Mouse (Mus musculus) mouse trophoblast stem cell (cell line): ENCODE measurements around the gene Flot2.
"Not testable (repeated sequence)": the region's sequence is repeated elsewhere in the genome, so short reads cannot be mapped to it uniquely, and the experiment has no call there.

Experiments used
- in situ Hi-C, 2 experiments: fragments of 300-500 bp; cut with MseI, MboI; formaldehyde crosslinking; loops; 2 replicates in 1 of 2; 3 replicates in 1 of 2; pipeline ENCODE4 v1.15.1; 2025

Flot2 gene

DNA sequence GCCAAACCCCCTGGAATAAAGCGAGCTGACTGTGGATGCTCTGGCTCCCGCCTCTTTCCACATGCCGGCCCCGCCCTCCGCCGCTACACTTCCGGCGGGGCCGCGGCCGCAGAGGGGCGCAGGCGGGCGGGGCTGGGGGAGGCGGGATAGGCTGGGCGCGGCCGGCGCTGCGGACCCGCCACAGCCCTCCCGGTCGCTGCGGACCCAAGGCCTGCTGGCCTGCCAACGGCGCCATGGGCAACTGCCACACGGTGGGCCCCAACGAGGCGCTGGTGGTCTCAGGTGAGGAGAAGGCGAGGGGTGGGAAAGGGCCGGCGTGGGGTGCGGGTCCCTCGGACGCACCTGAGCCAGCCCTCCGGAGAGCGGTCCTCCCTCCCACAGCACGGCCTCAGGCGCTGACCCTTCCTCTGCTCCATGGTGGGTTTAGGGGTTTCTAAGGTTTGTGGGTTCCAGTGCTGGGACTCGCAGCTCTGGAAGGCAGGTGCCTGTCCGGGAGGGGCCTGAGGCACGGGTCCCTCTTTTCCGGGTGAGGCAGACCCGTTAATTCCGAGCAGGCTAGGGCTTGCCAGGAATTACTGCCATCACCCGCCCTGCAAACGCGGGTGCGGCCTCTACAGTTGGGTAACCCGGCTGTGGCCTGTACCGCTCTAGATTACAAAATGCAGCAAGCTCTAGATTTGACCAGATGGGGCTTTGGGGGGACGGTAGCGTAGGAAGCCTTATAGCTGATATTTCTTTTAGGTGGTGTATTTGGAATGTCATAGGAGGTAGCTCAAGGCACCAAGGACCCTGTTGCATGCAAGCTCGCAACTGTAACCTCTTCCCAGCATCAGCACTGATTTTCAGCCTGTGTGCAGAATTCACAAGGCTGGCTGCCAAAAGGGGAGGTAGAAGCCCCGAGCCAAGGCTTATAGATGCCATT, at the start of gene Flot2:
Gene Flot2, plus strand, starts transcription at position 101 of the 922 bp plus-strand sequence.
- in situ Hi-C loops, result no loop called here

GRCm38 (mm10) chr11:77989071-77989690, 48.5 kb upstream of the Flot2 start:
- in situ Hi-C loops, result no loop called here

- in situ Hi-C loops, result no loop called here
Measured at GRCm38 (mm10) chr11:77995556-77995955, 42.2 kb upstream of the Flot2 start.

GRCm38 (mm10) chr11:78006446-78006845, 31.3 kb upstream of the Flot2 start:
- in situ Hi-C loops, result no loop called here

GRCm38 (mm10) chr11:78019676-78020075, 18.1 kb upstream of the Flot2 start:
- in situ Hi-C loops, result no loop called here

DNA sequence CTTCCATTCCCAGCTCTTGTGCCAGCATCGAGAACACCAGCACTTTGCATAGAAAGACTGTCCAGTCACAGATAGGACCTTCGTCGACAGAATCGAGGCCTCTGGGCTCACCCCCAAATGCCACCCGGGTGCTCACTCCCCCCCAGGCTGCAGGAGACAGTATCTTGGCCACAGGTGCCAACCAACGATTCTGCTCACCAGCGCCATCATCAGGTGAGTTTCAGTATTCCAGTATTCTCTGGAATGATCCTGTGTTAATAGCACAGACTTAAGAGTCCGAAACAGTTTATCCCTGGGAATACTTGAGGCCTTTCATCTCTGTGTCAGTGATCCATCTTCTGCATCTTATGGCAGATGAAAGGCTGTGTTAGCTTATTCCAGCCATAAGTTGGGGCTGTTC, 14.1 kb upstream of the Flot2 start:
- in situ Hi-C loops, result no loop called here

DNA sequence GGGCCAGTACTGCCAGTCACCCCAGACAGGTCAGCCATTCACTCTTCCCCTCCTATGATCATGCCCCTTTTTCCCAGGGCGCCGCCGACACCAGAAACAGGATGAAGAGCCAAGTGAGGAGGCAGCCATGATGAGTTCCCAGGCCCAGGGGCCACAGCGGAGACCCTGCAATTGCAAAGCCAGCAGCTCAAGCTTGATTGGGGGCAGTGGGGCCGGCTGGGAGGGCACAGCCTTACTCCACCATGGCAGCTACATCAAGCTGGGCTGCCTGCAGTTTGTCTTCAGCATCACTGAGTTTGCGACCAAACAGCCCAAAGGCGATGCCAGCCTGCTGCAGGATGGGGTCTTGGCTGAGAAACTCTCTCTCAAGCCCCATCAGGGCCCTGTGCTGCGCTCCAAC, 8.5 kb upstream of the Flot2 start:
- in situ Hi-C loops, result no loop called here

DNA sequence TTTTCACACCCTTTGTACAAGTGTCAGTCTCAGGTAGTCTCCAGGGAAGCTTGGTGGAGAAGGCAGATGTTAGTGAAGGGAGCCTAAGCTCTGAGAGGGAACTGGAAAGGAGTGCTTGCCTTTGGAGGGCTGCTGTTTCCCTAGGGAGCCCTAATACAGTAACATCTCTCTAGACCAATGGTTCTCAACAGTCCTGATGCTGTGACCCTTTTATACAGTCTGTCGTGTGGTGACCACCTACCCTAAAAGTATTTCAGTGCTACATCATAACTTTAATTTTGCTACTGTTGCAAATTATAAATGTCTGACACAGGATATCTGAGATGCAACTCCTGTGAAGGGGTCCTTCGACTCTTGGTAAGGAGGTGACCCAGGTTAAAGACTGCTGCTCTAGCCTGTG, 7.1 kb upstream of the Flot2 start:
- in situ Hi-C loops, result no loop called here

DNA sequence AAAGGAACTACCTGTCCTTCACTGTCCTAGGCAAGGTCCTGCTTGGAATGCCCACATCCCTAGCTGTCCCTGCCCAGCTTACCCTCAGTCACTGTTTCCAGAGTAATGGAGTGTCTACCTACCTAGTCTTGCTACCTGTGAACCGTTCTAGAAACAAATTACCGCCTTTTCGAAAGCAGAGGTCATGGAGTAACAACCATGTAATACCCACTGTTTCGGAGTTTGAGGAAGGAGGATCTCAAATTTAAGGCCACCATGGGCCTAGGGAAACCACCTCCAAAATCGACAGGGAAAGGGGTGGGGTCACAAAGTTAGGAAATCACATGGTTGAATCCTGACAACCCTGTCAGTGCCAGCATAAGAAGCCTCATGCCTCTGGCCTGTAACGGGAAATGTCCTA, 6.3 kb upstream of the Flot2 start:
- in situ Hi-C loops, result no loop called here

DNA sequence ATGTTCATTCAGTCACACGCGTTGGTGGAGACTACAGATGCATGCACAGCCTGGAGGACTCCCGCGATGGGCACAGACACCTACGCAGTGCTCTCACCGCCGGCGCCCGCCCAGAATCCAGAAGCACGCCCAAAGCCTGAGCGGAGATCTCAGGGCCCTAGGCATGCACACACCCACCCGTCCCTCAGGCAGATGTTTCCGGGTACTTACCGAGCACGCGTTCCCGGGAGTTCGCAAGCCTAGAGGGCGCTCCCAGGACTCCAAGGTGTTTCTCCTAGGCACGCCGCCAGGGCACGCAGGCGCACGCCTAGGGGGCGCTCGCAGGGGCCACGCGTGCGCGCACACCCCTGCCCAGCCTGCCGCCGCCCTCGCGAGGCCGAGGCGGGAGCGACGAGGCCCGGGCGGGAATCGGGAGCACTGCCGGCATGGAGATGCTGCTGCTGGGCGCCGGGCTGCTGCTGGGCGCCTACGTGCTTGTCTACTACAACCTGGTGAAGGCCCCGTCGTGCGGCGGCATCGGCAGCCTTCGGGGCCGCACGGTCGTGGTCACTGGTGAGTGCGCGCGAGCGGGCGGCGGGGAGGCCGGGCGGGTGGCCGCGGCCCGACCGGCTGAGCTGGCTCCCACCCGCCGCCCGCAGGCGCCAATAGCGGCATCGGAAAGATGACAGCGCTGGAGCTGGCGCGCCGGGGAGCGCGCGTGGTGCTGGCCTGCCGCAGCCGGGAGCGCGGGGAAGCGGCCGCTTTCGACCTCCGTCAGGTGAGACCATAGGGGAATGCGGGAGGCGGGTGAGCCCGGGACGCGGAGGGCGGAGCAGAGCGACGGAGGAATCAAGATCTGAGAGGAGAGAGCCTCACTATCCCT, 5.6 kb upstream of the Flot2 start, which contains the start of gene Dhrs13:
Gene Dhrs13, plus strand, starts transcription at position 334 of the 862 bp plus-strand sequence.
- in situ Hi-C loops, result no loop called here

DNA sequence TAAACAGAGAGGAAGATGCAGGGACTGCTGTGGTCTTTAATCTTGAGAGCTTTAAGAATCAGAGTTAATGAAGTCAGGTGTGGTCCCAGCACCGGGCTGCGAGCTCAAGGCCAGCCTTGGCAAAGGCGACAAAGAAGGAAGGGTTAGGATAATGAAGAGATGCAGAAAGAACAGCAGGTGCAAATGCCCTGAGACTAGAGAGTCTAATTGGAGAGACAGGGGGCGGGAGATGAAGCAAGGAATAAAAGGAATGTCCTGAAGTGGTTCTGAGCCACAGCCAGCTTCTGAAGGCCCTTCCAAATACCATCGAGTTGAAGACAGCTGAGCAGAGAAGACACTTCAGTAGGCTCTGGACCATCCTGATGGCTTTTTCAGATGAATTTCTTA, 4.9 kb upstream of the Flot2 start:
- in situ Hi-C loops, result no loop called here

GRCm38 (mm10) chr11:78033931-78034617, 3.7 kb upstream of the Flot2 start:
- in situ Hi-C loops, result no loop called here

DNA sequence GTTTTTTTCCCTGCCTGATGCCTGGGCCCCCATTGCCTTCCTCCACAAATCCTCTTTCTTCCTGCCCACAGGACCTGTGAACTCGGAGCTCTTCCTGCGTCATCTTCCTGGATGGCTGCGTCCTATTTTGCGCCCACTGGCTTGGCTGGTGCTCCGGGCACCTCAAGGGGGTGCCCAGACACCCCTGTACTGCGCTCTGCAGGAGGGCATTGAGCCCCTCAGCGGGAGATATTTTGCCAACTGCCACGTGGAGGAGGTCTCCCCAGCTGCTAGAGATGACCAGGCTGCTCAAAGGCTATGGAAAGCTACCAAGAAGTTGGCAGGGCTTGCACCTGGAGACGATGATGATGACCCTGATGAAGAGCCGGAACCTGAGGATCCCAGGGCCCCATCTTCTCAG, 940 bp upstream of the Flot2 start:
- in situ Hi-C loops, result no loop called here

GRCm38 (mm10) chr11:78040878-78041277, 3.1 kb downstream of the Flot2 start:
- in situ Hi-C loops, result no loop called here

GRCm38 (mm10) chr11:78042290-78042870, 4.6 kb downstream of the Flot2 start:
- in situ Hi-C loops, result not testable (repeated sequence)

GRCm38 (mm10) chr11:78044758-78045251, 7.1 kb downstream of the Flot2 start:
- in situ Hi-C loops, result no loop called here

DNA sequence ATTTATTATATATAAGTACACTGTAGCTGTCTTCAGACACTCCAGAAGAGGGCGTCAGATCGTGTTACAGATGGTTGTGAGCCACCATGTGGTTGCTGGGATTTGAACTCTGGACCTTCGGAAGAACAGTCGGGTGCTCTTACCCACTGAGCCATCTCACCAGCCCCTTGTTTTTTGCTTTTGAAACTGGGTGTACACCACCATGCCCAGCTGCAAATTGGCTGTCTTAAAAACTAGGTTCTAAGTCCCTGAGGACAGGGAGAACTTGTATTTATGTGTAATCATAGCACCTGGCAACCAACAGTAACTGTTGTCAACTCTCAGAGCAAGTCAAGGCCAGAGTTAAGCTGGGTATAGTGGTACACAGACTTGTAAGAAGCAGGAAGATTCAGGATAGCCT, 10.9 kb downstream of the Flot2 start:
- in situ Hi-C loops, result not testable (repeated sequence)

DNA sequence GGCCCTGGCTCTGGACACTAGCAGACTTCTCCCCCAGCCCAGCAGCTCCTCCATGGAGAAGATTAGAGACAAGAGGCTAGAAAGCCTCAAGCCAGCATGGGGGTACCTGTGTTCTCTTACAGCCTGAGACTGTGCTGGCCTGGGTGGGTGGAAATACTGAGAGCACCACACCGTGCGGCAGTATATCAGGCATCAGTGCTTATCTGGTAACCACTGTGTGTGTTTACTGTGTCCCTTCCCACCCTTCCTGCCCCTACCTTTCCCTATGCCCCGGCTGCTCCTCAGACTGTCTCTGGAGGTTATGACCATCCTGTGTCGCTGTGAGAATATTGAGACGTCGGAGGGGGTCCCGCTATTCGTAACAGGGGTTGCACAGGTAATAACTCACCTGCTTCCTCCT, 15.3 kb downstream of the Flot2 start:
- in situ Hi-C loops, result no loop called here

GRCm38 (mm10) chr11:78056946-78057345, 19.2 kb downstream of the Flot2 start:
- in situ Hi-C loops, result no loop called here

DNA sequence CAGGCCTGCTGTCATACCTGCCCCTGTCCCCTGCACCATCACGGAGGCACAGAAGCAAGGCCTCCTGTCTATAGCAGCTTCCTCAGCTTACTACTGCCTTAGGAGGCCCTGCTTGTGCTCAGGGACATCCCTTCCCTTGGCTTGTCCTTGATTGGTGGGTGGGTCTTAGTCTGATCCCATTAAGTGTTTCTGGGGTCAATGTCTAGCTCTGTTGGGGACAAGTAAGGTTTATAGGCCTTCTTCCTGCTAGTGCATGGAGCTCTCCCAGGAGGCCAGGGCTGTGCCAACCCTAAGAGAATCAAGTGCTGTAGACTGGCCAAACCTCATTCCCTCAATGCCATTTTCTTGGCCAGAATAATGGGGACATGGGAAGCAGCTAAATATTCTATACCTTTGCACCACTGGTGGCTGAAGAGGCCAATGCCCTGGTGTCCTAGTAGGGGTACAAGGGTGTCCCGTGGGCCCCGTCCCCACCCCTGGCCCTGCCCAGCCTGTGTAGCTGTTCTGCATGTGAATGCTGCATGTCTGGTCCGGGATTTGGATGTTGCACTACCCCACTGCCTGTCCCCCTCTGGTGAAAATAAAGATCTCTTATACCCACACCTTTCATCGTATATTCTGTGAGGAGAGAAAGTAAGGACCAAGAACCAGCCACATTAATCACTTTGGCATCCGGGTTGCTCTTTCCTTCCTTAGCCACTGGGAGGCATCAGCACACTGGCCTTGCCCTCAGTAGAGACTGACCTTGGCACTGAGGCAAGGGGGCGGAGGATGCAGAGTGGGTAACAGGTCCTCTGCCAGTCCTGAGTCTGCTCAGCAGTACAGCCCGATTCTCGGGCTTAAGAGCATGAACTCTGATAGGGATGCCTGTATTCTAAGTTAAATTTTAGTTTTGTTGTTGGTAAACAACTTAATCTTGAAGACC, 22.4 kb downstream of the Flot2 start:
- in situ Hi-C loops, result no loop called here
